Mouse (Mus musculus): ENCODE data around the gene Ankrd6.
A peak's percentile ranks its signal among the peaks of the same experiment; 100 is the strongest.
"Not testable (repeated sequence)": the region's sequence is repeated elsewhere in the genome, so short reads cannot be mapped to it uniquely, and the experiment has no call there.

Ankrd6 gene

DNA sequence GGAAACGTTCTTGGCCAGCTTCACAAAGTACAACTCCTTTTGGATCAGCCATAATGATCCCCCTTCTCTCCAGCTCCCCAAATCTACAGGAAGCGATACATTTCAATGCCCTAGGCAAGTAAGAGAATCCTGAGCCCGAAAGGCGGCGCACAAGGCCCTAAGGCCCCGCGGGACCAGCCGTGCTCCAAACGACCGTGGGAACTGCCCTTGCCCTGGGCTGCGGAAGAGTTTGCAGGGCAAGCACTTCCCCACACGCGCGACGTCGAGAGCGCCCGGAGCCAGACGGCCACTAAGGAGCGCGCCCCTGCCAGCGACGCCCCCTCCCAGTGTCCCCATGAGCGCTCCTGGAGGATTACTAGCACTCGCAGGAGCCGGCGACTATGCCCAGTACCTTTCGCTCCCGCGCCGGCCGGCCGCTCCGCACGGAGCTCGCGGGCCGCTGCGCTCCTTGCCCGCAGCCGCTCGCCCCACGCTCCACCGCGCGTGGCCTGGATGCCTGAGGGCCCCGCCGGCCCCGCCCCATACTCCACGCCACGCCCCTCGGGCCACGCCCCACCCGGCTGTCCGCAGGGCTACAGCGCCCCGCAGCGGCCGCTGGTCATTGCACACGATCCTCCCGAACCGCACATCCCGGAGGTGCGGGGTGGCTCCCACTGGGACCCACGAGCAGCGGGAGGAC is at the start of gene Ankrd6:
TSS of gene Ankrd6 (minus strand) at position 486 of the 679 bp plus-strand sequence.
- DNase-seq (ENCODE audit: low read depth in 1 of 2, low spot score in 2 of 2) = peak in 1 of 2 experiments; percentile 1

- no peak for DNase-seq (ENCODE audit: low read depth in 1 of 2, low spot score in 2 of 2)
These were observed 48.4 kb upstream of the Ankrd6 start for GRCm38 (mm10) chr4:32998996-32999395.

- no peak for DNase-seq (ENCODE audit: low read depth in 1 of 2, low spot score in 2 of 2)
These were observed 46.9 kb upstream of the Ankrd6 start for GRCm38 (mm10) chr4:32997571-32997970.

- no peak for DNase-seq (ENCODE audit: low read depth in 1 of 2, low spot score in 2 of 2)
These were observed 45.4 kb upstream of the Ankrd6 start for GRCm38 (mm10) chr4:32996083-32996482.

GRCm38 (mm10) chr4:32994168-32994567 is 43.5 kb upstream of the Ankrd6 start:
- DNase-seq (ENCODE audit: low read depth in 1 of 2, low spot score in 2 of 2) = no peak

GRCm38 (mm10) chr4:32989346-32989745 is 38.7 kb upstream of the Ankrd6 start:
- no peak for DNase-seq (ENCODE audit: low read depth in 1 of 2, low spot score in 2 of 2)

DNA sequence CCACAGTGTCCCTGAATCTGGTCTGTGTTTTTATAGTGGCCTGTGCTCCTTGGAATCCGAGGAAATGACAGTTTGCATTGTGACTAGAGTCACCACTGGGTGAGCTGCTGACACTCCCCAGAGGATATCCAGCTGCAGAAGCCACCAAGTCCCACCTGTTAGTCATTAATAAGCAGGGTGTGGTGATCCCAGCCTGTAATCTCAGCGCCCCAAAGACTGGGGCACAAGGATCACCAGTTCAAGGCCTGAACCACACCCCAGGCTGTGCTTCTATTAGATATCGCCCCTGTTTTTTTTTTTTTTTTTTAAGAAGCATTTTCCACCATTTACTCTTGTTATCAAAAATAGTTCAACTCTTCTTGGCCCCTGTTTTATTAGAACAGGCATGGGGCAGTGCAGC is 36.4 kb upstream of the Ankrd6 start:
- DNase-seq (ENCODE audit: low read depth in 1 of 2, low spot score in 2 of 2) = no peak

GRCm38 (mm10) chr4:32985684-32986083 is 35.0 kb upstream of the Ankrd6 start:
- no peak for DNase-seq (ENCODE audit: low read depth in 1 of 2, low spot score in 2 of 2)

DNA sequence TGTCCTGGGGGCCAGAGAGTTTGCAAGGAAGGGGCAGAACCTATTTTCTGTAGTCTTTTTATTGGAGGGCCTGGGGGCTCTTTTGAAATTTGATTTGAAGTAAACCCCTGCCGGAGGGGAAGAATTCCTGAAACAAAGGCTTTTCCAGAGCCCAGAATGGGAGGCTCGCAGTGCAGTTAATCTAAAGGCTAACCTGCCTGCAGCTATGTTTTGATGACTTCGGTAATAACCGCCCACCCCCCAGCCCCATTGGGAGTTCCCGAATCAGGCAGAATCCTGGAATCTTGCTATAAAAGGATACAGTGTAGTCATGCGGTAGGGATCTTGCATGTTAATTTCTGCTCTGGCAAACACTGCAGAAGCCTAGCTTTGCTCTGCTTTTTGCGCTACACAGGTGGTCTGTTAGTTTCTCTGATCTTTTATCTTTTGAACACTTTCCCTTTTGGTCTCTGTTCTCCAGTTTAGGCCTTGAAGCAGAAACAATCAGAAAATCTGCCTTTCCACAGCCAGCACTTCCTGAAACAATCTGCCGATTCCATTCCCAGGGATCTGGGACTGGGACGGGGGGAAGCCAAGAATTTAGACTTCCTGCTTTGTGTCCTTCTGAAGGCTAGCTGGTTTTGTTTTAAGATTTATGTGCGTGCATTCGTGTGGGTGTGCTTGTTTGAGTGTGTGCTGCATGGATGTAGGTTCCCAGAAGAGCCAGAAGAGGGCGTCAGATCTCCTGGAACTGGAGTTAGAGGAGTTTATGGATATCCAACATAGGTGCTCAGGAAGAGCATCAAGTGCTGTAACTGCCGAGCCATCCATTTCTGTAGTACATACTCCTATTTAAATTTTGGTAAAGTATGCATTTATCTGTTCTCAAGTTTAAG is 34.4 kb upstream of the Ankrd6 start:
- DNase-seq (ENCODE audit: low read depth in 1 of 2, low spot score in 2 of 2) = no peak

DNA sequence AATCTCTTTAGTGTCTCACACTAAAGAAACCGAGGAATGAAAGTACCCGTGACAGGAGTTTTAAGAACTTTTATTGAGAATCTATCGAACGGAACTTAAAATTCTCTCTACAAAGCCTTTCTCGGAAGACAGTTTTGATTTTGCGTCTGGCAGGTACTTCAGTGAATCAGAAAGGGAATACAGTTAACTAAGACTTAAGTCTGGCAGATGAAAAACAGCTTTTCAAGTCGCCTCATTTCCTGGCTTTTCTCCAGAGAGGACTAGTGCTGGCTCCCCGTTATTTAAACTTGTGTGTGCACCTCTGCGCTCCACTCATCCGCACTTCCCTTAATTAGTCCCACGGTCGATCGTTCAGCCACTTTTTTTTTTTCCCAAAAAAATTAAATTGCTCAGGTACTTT is 33.6 kb upstream of the Ankrd6 start:
- DNase-seq (ENCODE audit: low read depth in 1 of 2, low spot score in 2 of 2) = no peak

DNA sequence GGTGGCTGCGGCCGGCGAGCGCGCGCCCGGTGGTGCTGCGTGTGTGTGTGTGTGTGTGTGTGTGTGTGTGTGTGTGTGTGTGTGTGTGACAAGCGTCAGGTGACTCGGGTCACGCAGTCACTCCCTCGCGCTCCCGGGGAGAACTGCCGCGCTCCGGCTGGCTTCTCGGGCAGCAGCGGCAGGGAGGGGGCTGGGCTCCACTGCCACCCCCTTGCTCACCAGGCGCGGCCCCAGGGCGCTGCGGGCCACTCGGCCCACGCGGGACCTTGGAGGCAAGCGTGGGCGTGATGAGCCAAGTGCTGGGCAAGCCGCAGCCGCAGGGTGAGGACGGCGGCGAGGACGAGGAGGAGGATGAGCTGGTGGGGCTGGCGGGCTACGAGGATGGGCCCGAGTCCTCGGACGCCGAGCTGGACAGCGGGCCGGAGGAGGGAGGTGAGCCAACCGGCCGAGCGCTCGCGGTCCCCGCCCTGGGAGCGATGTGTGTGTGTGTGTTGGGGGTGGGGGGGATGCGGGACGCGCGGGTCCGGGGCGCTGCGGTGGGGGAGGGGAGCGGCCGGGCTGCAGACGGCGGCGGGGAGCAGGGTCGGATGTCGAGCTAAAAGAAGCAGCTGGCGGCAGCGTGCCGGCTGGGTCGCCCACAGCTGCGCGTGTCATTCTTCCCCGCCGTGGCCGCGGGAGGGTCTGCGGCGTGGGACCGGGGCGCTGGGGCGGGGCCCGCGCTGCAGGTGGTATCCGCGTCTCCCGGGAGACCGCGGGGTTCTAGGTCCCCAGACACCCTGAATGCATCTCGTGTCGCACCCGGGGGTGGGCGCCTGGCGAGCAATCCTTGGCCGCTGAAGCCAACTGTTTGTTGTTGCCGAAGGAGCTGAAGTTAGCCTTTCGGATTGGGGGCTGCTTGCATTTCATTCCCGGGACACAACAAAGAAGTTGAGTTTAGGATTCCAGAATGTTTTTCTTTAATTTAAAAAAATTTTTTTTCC is 32.8 kb upstream of the Ankrd6 start:
- DNase-seq (ENCODE audit: low read depth in 1 of 2, low spot score in 2 of 2) = peak in 1 of 2 experiments; percentile 12

- no peak for DNase-seq (ENCODE audit: low read depth in 1 of 2, low spot score in 2 of 2)
These were observed 32.1 kb upstream of the Ankrd6 start, which contains the start of gene Rragd for GRCm38 (mm10) chr4:32982716-32983175. Gene Rragd (plus strand): TSS chr4:32983037.

GRCm38 (mm10) chr4:32982041-32982715 is 31.5 kb upstream of the Ankrd6 start:
- DNase-seq (ENCODE audit: low read depth in 1 of 2, low spot score in 2 of 2) = no peak

DNA sequence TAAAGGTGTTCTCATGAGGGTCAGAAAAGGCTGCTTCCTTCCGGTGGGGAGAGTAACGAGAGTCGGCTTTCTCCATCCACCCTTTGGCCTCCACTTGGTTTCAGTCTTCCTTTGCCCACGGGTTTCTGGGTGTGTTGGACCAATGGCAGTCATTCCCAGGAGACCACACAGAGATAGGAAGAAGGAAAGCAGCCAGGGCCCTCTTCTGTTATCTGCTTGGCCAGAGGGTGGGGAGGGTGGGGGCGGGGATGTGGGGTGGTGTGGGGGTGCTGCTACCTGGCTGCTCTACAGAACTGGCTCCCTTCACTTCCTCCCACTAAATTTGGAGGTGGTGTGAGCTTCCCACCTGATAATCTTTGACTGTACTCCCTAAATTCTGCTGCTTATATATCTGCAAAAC is 31.0 kb upstream of the Ankrd6 start:
- no peak for DNase-seq (ENCODE audit: low read depth in 1 of 2, low spot score in 2 of 2)

GRCm38 (mm10) chr4:32980061-32980460 is 29.4 kb upstream of the Ankrd6 start:
- DNase-seq (ENCODE audit: low read depth in 1 of 2, low spot score in 2 of 2) = no peak

DNA sequence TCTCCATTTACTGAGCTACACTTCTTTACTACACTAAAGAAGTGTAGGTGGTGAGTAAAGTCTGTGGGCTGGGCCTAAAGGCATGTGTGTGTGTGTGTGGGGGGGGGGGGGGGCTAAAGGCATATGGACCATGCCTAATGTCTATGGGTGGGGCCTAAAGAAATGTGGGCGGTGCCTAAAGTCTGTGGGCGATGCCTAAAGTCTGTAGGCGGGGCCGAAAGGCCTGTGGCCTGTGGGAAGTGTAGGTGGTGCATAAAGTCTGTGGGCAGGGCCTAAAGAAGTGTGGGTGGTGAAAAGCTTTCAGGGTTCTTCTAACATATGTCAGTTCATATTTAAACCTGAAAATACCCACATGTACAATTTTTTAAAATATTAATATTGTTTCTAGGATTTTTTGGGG is 26.7 kb upstream of the Ankrd6 start:
- DNase-seq (ENCODE audit: low read depth in 1 of 2, low spot score in 2 of 2) = no peak

- DNase-seq (ENCODE audit: low read depth in 1 of 2, low spot score in 2 of 2) = not testable (repeated sequence)
These were observed 14.0 kb upstream of the Ankrd6 start for GRCm38 (mm10) chr4:32964619-32965018.

DNA sequence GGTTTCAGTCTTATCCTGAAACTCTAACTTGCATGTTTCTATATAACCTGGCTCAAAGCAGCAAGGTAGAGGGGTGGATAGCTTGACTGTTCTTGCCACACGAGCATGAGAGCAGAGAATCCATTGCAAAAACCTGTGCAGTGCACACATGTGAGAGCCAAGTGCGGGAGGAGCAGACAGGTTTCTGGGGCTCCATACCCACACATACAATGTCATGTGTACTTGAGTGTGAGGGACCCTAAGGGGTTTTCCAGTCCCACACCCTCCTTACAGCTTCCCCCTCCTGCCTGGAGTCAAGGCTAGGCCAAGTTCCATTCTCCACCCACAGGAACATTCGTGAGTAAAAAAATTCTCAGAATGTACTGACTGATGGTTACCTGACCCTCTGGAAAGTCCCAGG is 10.8 kb upstream of the Ankrd6 start:
- DNase-seq (ENCODE audit: low read depth in 1 of 2, low spot score in 2 of 2) = no peak

DNA sequence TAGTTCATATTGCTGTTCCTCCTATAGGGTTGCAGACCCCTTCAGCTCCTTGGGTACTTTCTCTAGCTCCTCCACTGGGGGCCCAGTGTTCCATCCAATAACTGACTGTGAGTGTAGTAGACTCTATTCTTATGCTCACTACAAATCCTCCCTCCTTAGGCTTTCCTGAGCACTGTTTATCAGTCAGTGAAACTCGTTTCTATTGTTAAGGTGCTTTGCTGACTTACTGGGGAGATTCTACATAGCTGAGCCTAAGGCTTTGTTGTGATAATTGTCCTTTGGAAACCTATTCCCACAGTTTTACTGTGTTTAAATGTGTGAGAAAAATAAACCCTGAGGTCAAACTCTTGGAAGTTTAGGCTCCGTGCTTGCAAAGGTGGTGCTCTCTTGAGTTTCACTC is 5.8 kb upstream of the Ankrd6 start:
- DNase-seq (ENCODE audit: low read depth in 1 of 2, low spot score in 2 of 2) = no peak

- no peak for DNase-seq (ENCODE audit: low read depth in 1 of 2, low spot score in 2 of 2)
These were observed 2.0 kb upstream of the Ankrd6 start for GRCm38 (mm10) chr4:32952681-32953080.

Data from monocyte, adult 2 months (primary cell).